Mouse (Mus musculus) kidney, postnatal 36 days (tissue): ENCODE results near the gene Plppr3.

Experiments
- DNase-seq, 2 experiments: peaks; one replicate each; pipeline ENCODE4 v3.0.0; 2021 to 2022; ENCODE audit warnings: mixed read lengths in 2 of 2

Plppr3 gene

DNA sequence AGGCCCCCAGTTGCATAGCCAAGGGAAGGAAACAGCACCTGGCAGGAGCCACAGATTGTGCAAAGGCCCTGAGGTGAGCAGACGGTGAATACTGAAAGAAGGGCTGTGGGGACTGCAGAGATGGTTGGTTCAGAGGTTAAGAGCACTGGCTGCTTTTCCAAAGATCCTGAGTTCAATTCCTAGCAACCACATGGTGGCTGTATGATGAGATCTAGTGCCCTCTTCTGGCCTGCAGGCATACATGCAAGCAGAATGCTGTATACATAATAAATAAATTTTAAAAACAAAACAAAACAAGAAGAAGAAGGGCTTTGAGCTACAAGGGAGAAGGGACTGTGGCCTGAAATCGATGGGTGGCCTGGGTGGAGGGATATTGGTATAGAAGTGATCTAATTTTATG lies 57.3 kb downstream of the Plppr3 start:
- DNase-seq: no peak

GRCm38 (mm10) chr10:79815671-79816494 lies 58.6 kb downstream of the Plppr3 start:
- peak; percentile 81 to 91 for DNase-seq

DNA sequence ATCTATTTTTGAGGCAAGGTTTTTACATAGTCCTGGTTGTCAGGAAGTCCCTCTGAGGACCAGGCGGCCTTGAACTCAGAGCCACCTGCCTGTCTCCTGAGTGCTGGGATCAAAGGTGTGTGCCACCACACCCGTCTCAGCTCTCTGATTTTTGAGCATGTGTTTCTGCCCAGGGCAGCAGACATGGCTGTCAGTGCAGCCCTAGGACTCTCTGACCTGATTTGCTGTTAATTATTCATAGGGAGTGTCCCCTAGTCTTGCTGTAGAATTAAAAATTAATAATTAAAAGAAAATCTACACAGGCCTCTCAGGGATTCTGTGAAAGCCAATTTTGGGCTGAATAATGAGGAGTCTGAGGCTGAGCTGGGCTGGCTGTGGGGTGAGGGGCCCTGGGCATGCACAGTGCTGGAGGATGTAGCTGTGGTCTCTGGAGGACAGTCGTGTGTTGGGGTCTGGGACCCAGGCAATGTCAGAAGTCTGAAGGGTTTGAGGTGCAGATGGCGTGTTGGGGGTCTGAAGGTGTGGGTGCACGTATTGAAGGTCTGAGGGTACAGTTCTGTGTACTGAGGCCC lies 60.1 kb downstream of the Plppr3 start:
- DNase-seq: peak; percentile 68 to 84

GRCm38 (mm10) chr10:79811736-79812637 lies 62.4 kb downstream of the Plppr3 start:
- peak; percentile 84 to 94 for DNase-seq
